Mouse (Mus musculus): ENCODE results near the gene Tcn2. TPM values are rescaled to one million over a fixed set of nuclear protein-coding genes. Genes with fewer than 3 reads are reported as not detected.

The Tcn2 gene
- polyA plus RNA-seq, 1 experiment, result not detected

DNA sequence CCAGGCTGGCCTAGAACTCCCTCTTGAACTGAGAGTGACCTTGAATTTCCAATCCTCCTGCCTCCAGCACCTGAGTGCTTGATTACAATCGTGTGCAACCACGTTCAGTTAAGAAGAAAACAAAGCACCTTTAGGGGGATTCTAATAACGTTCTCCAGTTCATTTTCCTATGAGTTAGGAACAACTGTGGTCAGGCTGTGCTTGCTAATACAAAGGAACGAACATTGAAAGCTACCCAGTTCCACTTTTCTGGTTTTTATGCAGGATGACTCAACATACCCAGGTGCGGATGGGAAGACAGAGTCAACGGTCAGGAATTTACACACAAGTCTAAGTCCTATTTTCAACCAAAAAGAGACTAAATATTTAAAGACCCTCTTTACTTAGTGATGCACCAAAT is 38.0 kb downstream of the Tcn2 start:
- WGBS, result 70% methylated on average over 6 of the region's 6 CpGs
- H3K4me3 ChIP-seq (ENCODE audit: insufficient read depth, low read depth, low read length), result no peak overlapping the region
- no peak overlapping the region for H3K27ac ChIP-seq (ENCODE audit: insufficient read depth, low read depth, low read length)
- H3K4me1 ChIP-seq (ENCODE audit: control insufficient read depth, insufficient read depth, low read length), result peaks cover 22% of the 10 kb centered on the region
- TF ChIP-seq CTCF (IDR thresholded peaks at IDR 0.05; ENCODE audit: insufficient read depth, low read depth, low read length) (no peak), POLR2A (IDR thresholded peaks at IDR 0.05; ENCODE audit: insufficient read depth, low read depth, low read length) (no peak)

- Histone ChIP-seq H3K27ac (ENCODE audit: insufficient read depth, low read depth, low read length) (no peak overlapping the region), H3K4me3 (ENCODE audit: insufficient read depth, low read depth, low read length) (no peak overlapping the region), H3K4me1 (ENCODE audit: control insufficient read depth, insufficient read depth, low read length) (no peaks in the 10 kb centered on the region)
- WGBS, result 84% methylated on average over 5 of the region's 5 CpGs
- no peak for TF ChIP-seq CTCF (IDR thresholded peaks at IDR 0.05; ENCODE audit: insufficient read depth, low read depth, low read length)
- TF ChIP-seq POLR2A (IDR thresholded peaks at IDR 0.05; ENCODE audit: insufficient read depth, low read depth, low read length), result no peak
Observed at GRCm38 (mm10) chr11:3887331-3887730, 44.6 kb downstream of the Tcn2 start.

GRCm38 (mm10) chr11:3883711-3884110 is 48.2 kb downstream of the Tcn2 start:
- 90% methylated on average over 3 of the region's 3 CpGs for WGBS
- Histone ChIP-seq H3K4me1 (ENCODE audit: control insufficient read depth, insufficient read depth, low read length) (no peaks in the 10 kb centered on the region), H3K27ac (ENCODE audit: insufficient read depth, low read depth, low read length) (no peak overlapping the region), H3K4me3 (ENCODE audit: insufficient read depth, low read depth, low read length) (no peak overlapping the region)
- no peak for TF ChIP-seq CTCF (IDR thresholded peaks at IDR 0.05; ENCODE audit: insufficient read depth, low read depth, low read length)
- TF ChIP-seq POLR2A (IDR thresholded peaks at IDR 0.05; ENCODE audit: insufficient read depth, low read depth, low read length), result no peak

GRCm38 (mm10) chr11:3879836-3880235 is 52.1 kb downstream of the Tcn2 start:
- H3K4me1 ChIP-seq (ENCODE audit: control insufficient read depth, insufficient read depth, low read length), result no peaks in the 10 kb centered on the region
- TF ChIP-seq CTCF (IDR thresholded peaks at IDR 0.05; ENCODE audit: insufficient read depth, low read depth, low read length) (no peak), POLR2A (IDR thresholded peaks at IDR 0.05; ENCODE audit: insufficient read depth, low read depth, low read length) (no peak)
- WGBS, result 39% methylated on average over 2 of the region's 2 CpGs
- H3K4me3 ChIP-seq (ENCODE audit: insufficient read depth, low read depth, low read length), result no peak overlapping the region
- H3K27ac ChIP-seq (ENCODE audit: insufficient read depth, low read depth, low read length), result no peak overlapping the region

GRCm38 (mm10) chr11:3878660-3879059 is 53.3 kb downstream of the Tcn2 start:
- no peak overlapping the region for H3K27ac ChIP-seq (ENCODE audit: insufficient read depth, low read depth, low read length)
- no peak for TF ChIP-seq CTCF (IDR thresholded peaks at IDR 0.05; ENCODE audit: insufficient read depth, low read depth, low read length)
- TF ChIP-seq POLR2A (IDR thresholded peaks at IDR 0.05; ENCODE audit: insufficient read depth, low read depth, low read length), result no peak
- 80% methylated on average over 7 of the region's 7 CpGs for WGBS
- H3K4me1 ChIP-seq (ENCODE audit: control insufficient read depth, insufficient read depth, low read length), result no peaks in the 10 kb centered on the region
- no peak overlapping the region for H3K4me3 ChIP-seq (ENCODE audit: insufficient read depth, low read depth, low read length)

GRCm38 (mm10) chr11:3876419-3876818 is 55.5 kb downstream of the Tcn2 start:
- 71% methylated on average over 6 of the region's 6 CpGs for WGBS
- no peak for TF ChIP-seq POLR2A (IDR thresholded peaks at IDR 0.05; ENCODE audit: insufficient read depth, low read depth, low read length)
- TF ChIP-seq CTCF (IDR thresholded peaks at IDR 0.05; ENCODE audit: insufficient read depth, low read depth, low read length), result no peak

More at GRCm38 (mm10) chr11:3876419-3876818, 55.5 kb downstream of the Tcn2 start:
- Histone ChIP-seq H3K4me3 (ENCODE audit: insufficient read depth, low read depth, low read length) (no peak overlapping the region), H3K4me1 (ENCODE audit: control insufficient read depth, insufficient read depth, low read length) (no peaks in the 10 kb centered on the region), H3K27ac (ENCODE audit: insufficient read depth, low read depth, low read length) (no peak overlapping the region)

Other genes starting within 250 kb of the Tcn2 start
- gene Osbp2, start 68.3 kb downstream of the Tcn2 start, polyA plus RNA-seq (2012; ENCODE audit: insufficient read depth, insufficient read length, low replicate concordance, missing spikeins), result not detected in 2 replicates
- gene 4921536K21Rik, start 37.1 kb downstream of the Tcn2 start, polyA plus RNA-seq (2012; ENCODE audit: insufficient read depth, insufficient read length, low replicate concordance, missing spikeins), result not detected in 2 replicates
- not detected in 2 replicates for gene Dusp18, start 36.9 kb downstream of the Tcn2 start, polyA plus RNA-seq (2012; ENCODE audit: insufficient read depth, insufficient read length, low replicate concordance, missing spikeins)
- not detected in 2 replicates for gene Slc35e4, start 17.5 kb downstream of the Tcn2 start, polyA plus RNA-seq (2012; ENCODE audit: insufficient read depth, insufficient read length, low replicate concordance, missing spikeins)
- not detected in 2 replicates for gene Pes1, start 31.8 kb upstream of the Tcn2 start, polyA plus RNA-seq (2012; ENCODE audit: insufficient read depth, insufficient read length, low replicate concordance, missing spikeins)
- not detected in 2 replicates for gene 4930556J24Rik, start 44.6 kb upstream of the Tcn2 start, polyA plus RNA-seq (2012; ENCODE audit: insufficient read depth, insufficient read length, low replicate concordance, missing spikeins)
- gene Gal3st1, start 51.5 kb upstream of the Tcn2 start, polyA plus RNA-seq (2012; ENCODE audit: insufficient read depth, insufficient read length, low replicate concordance, missing spikeins), result not detected in 2 replicates
- not detected in 2 replicates for gene Sec14l4, start 99.3 kb upstream of the Tcn2 start, polyA plus RNA-seq (2012; ENCODE audit: insufficient read depth, insufficient read length, low replicate concordance, missing spikeins)
- gene Sec14l3, start 132.7 kb upstream of the Tcn2 start, polyA plus RNA-seq (2012; ENCODE audit: insufficient read depth, insufficient read length, low replicate concordance, missing spikeins), result not detected in 2 replicates
- gene Mtfp1, start 163.3 kb upstream of the Tcn2 start, polyA plus RNA-seq (2012; ENCODE audit: insufficient read depth, insufficient read length, low replicate concordance, missing spikeins), result not detected in 2 replicates
- gene Sec14l2, start 191.3 kb upstream of the Tcn2 start, polyA plus RNA-seq (2012; ENCODE audit: insufficient read depth, insufficient read length, low replicate concordance, missing spikeins), result not detected in 2 replicates
- not detected in 2 replicates for gene Rnf215, start 203.0 kb upstream of the Tcn2 start, polyA plus RNA-seq (2012; ENCODE audit: insufficient read depth, insufficient read length, low replicate concordance, missing spikeins)
- not detected in 2 replicates for gene Ccdc157, start 228.1 kb upstream of the Tcn2 start, polyA plus RNA-seq (2012; ENCODE audit: insufficient read depth, insufficient read length, low replicate concordance, missing spikeins)
- 165 TPM in 1 of 2 replicates, not detected in the other for gene Sf3a1, start 228.2 kb upstream of the Tcn2 start, polyA plus RNA-seq (2012; ENCODE audit: insufficient read depth, insufficient read length, low replicate concordance, missing spikeins)